Mouse (Mus musculus) liver, adult 2 months (tissue): Measurements from ENCODE around the gene Ttll6. TPM values are rescaled to one million over a fixed set of nuclear protein-coding genes. Genes with fewer than 3 reads are reported as not detected.

ENCODE experiments used
- DNase-seq: peaks from one replicate; pipeline ENCODE4 v3.0.0-alpha.2; 2011; ENCODE audit warnings: low read depth, low spot score; ENCODE audit errors: extremely low read depth
- H3K27ac ChIP-seq: fragments of 200-500 bp; replicated peaks from 2 replicates; pipeline ENCODE4 v1.5.1; 2012; ENCODE audit warnings: low read depth, mild to moderate bottlenecking, control low read depth, inconsistent platforms, low read length; ENCODE audit not compliant: insufficient read depth
- H3K27me3 ChIP-seq: fragments of 200-500 bp; 2 replicates; pipeline ENCODE4 v1.6.1; 2012; ENCODE audit warnings: mild to moderate bottlenecking, moderate library complexity, low read length, inconsistent platforms; ENCODE audit not compliant: control insufficient read depth, insufficient read depth
- H3K36me3 ChIP-seq: fragments of 200-500 bp; 2 replicates; pipeline ENCODE4 v1.6.1; 2012; ENCODE audit warnings: low read length, inconsistent platforms; ENCODE audit not compliant: control insufficient read depth, insufficient read depth
- H3K4me1 ChIP-seq: fragments of 200-500 bp; 2 replicates; pipeline ENCODE4 v1.6.1; 2011; ENCODE audit warnings: low read length; ENCODE audit not compliant: control insufficient read depth, insufficient read depth
- H3K4me3 ChIP-seq: fragments of 200-500 bp; 2 replicates; pipeline ENCODE4 v1.5.1; 2011; ENCODE audit warnings: low read depth, mild to moderate bottlenecking, control low read depth, low read length, moderate library complexity; ENCODE audit not compliant: insufficient read depth
- H3K79me2 ChIP-seq: fragments of 200-500 bp; 2 replicates; pipeline ENCODE4 v1.6.1; 2012; ENCODE audit warnings: inconsistent platforms, mild to moderate bottlenecking, low read length, moderate library complexity; ENCODE audit not compliant: control insufficient read depth, insufficient read depth
- H3K9ac ChIP-seq: fragments of 200-500 bp; 2 replicates; pipeline ENCODE4 v1.6.1; 2012; ENCODE audit warnings: low read depth, mild to moderate bottlenecking, control low read depth, inconsistent platforms, low read length
- CTCF ChIP-seq: fragments of 200-500 bp; IDR thresholded peaks from 2 replicates; pipeline ENCODE4 v1.5.1; 2011; ENCODE audit warnings: low read depth, low read length, control low read depth
- POLR2A ChIP-seq: fragments of 200-500 bp; IDR thresholded peaks from 2 replicates; pipeline ENCODE4 v1.6.1; 2011; ENCODE audit warnings: low read length, control low read depth; ENCODE audit not compliant: insufficient read depth; ENCODE audit errors: extremely low read depth
- WGBS: fragments of 180-500 bp; shearing (Covaris S2); methylation state at CpG from one replicate; pipeline ENCODE4 v1.1.7; 2018; 5-methylcytosine and 5-hydroxymethylcytosine counted together
- polyA plus RNA-seq: library from polyadenylated mRNA; depleted of rRNA; stranded (reverse); fragments of >200 nt; gene quantifications from 2 replicates; pipeline ENCODE4 v1.2.3, GENCODE M21; 2012
- total RNA-seq: library from RNA; depleted of rRNA; stranded (reverse); fragments of >200 nt; gene quantifications from 2 replicates; pipeline ENCODE4 v1.2.3, GENCODE M21; 2014

The Ttll6 gene
- total and polyA plus RNA-seq, 2 experiments, result not detected

DNA sequence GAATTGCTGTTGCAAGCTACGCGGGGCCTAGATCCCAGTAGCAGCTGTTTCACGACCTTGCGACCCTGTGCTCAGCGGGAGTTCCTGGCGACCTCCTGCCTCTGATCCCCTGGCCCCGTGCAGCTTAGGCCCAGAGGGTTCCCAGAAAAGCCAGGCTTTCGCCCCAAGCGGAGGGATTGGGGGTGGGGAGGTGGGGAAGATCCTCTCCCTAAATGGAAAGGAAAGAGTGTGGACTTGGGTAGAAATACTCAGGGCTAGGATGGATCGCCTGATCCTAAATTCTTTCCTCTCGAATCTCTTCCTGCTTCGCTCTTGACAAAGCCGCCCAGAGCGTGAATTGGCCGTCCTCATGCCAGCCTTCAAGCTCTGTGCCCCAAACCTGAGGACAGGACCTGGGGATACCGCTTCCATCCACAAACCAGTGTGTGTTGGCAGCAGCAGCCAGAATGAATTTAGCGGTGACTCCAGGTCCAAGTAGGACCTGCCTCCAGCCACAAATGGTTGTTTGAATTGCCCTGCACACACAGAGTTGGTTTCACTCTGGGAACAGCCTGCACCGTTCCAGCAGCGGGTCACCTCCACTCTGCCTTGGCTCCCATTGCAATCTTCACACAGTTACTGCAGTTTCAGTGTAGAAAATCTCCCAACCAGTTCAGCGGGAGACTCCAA, 37.3 kb downstream of the Ttll6 start:
- Histone ChIP-seq H3K36me3 (no peaks in the 10 kb centered on the region), H3K27me3 (peaks cover 31% of the 10 kb centered on the region), H3K4me3 (no peak overlapping the region), H3K4me1 (no peaks in the 10 kb centered on the region), H3K9ac (no peak overlapping the region), H3K79me2 (no peaks in the 10 kb centered on the region), H3K27ac (no peak overlapping the region)
- 8% methylated on average over 20 of the region's 20 CpGs for WGBS
- TF ChIP-seq POLR2A (no peak), CTCF (no peak)
- DNase-seq, result no peak

DNA sequence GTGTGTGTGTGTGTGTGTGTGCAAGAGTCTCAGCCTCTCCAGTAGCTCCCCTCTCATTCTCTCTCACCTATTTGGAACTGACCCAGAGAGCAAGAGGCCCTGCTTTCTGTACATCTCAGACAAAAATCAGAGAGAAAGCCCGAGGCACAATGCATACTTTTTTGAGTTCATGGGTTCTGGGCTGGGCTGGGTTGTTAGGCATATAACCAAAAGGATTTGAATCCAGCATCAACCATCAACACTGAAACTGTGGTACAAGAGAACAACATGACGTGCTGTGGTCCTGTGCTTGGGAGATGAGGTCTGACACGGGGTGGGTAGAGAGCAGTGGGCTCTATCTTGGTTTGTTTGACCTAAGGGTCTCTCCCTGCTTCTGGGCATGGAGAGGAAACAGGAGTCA, 38.0 kb downstream of the Ttll6 start:
- peaks cover 31% of the 10 kb centered on the region for H3K27me3 ChIP-seq
- H3K27ac ChIP-seq, result no peak overlapping the region
- no peaks in the 10 kb centered on the region for H3K36me3 ChIP-seq
- H3K79me2 ChIP-seq, result no peaks in the 10 kb centered on the region
- H3K4me1 ChIP-seq, result no peaks in the 10 kb centered on the region
- H3K9ac ChIP-seq, result no peak overlapping the region
- H3K4me3 ChIP-seq, result no peak overlapping the region
- DNase-seq, result no peak
- 23% methylated on average over 3 of the region's 3 CpGs for WGBS
- TF ChIP-seq CTCF (no peak), POLR2A (no peak)

GRCm38 (mm10) chr11:96172511-96173287, 39.1 kb downstream of the Ttll6 start:
- no peak overlapping the region for H3K4me3 ChIP-seq
- no peak overlapping the region for H3K27ac ChIP-seq
- H3K9ac ChIP-seq, result no peak overlapping the region
- H3K27me3 ChIP-seq, result peaks cover 33% of the 10 kb centered on the region
- TF ChIP-seq CTCF (no peak), POLR2A (no peak)
- WGBS, result 5% methylated on average over 25 of the region's 25 CpGs
- H3K36me3 ChIP-seq, result no peaks in the 10 kb centered on the region
- no peak for DNase-seq
- H3K4me1 ChIP-seq, result no peaks in the 10 kb centered on the region
- no peaks in the 10 kb centered on the region for H3K79me2 ChIP-seq

DNA sequence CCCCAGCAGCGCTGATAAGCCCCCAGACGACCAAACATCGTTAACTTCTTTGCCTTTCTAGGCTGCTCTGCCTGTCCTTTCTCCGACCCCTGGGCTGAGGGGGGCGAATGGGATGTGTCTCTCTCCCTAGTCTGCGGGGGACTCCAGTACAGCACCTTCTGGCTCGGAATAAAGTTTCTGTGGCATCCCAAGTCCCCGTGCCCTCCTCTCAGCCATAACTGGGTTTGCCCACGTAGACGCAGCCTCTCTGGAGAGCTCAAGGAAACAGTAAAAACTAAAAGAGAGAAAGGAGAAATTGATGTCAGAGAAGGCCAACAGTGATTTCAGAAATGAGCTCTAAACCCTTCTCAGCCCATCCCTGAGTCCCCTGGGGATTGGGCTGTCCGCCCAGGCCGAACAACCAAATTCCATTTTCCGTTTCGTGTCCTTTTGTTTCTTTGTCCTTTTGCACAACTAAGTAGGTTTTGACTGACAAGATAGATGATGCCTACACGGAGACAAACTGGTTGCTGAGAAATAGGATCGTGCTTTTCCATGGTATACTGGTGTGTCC, 39.8 kb downstream of the Ttll6 start:
- no peak overlapping the region for H3K9ac ChIP-seq
- peaks cover 38% of the 10 kb centered on the region for H3K27me3 ChIP-seq
- no peaks in the 10 kb centered on the region for H3K79me2 ChIP-seq
- H3K27ac ChIP-seq, result no peak overlapping the region
- DNase-seq, result no peak
- TF ChIP-seq POLR2A (no peak), CTCF (no peak)
- no peaks in the 10 kb centered on the region for H3K36me3 ChIP-seq
- WGBS, result 3% methylated on average over 16 of the region's 16 CpGs
- no peak overlapping the region for H3K4me3 ChIP-seq
- H3K4me1 ChIP-seq, result no peaks in the 10 kb centered on the region

- Histone ChIP-seq H3K4me3 (no peak overlapping the region), H3K36me3 (no peaks in the 10 kb centered on the region), H3K27me3 (peaks cover 33% of the 10 kb centered on the region), H3K4me1 (no peaks in the 10 kb centered on the region), H3K27ac (no peak overlapping the region), H3K9ac (no peak overlapping the region), H3K79me2 (no peaks in the 10 kb centered on the region)
- TF ChIP-seq POLR2A, result no peak
- no peak for TF ChIP-seq CTCF
- DNase-seq, result no peak
- 6% methylated on average over 6 of the region's 6 CpGs for WGBS
Measured at GRCm38 (mm10) chr11:96174881-96175280, 41.3 kb downstream of the Ttll6 start.

- Histone ChIP-seq H3K27ac (no peak overlapping the region), H3K4me1 (no peaks in the 10 kb centered on the region), H3K4me3 (no peak overlapping the region), H3K79me2 (no peaks in the 10 kb centered on the region), H3K27me3 (peaks cover 35% of the 10 kb centered on the region), H3K9ac (no peak overlapping the region), H3K36me3 (no peaks in the 10 kb centered on the region)
- TF ChIP-seq CTCF (no peak), POLR2A (no peak)
- DNase-seq, result no peak
- 6% methylated on average over 17 of the region's 17 CpGs for WGBS
Measured at GRCm38 (mm10) chr11:96175511-96175910, 41.9 kb downstream of the Ttll6 start.
